Mouse (Mus musculus): ENCODE measurements around the gene Gpsm3. TPM values are rescaled to one million over a fixed set of nuclear protein-coding genes. Genes with fewer than 3 reads are reported as not detected.

Gene Gpsm3
- polyA plus RNA-seq, 1 experiment from 2014 or later = 4.8 TPM

GRCm38 (mm10) chr17:34559895-34560294 lies 29.7 kb upstream of the Gpsm3 start:
- Histone ChIP-seq H3K27me3 (ENCODE audit: control insufficient read depth, insufficient read depth, low read length) (no peaks in the 10 kb centered on the region), H3K9me3 (ENCODE audit: control insufficient read depth, low read length) (no peaks in the 10 kb centered on the region), H3K36me3 (ENCODE audit: control insufficient read depth, insufficient read depth, low read length) (no peaks in the 10 kb centered on the region), H3K4me2 (no peak overlapping the region), H3K4me1 (ENCODE audit: control insufficient read depth, insufficient read depth, low read length) (no peaks in the 10 kb centered on the region), H3K4me3 (ENCODE audit: low read depth, low read length) (no peak overlapping the region), H3K9ac (ENCODE audit: low read length) (no peak overlapping the region), H3K27ac (ENCODE audit: low read depth, low read length) (no peak overlapping the region)
- ATAC-seq (ENCODE audit: low FRiP score) = no peak
- 25% methylated on average over 15 of the region's 15 CpGs for WGBS
- no peak for DNase-seq (ENCODE audit: low spot score, missing footprints)

- Histone ChIP-seq H3K4me1 (ENCODE audit: control insufficient read depth, insufficient read depth, low read length) (no peaks in the 10 kb centered on the region), H3K9me3 (ENCODE audit: control insufficient read depth, low read length) (no peaks in the 10 kb centered on the region), H3K4me3 (ENCODE audit: low read depth, low read length) (no peak overlapping the region), H3K4me2 (no peak overlapping the region), H3K27ac (ENCODE audit: low read depth, low read length) (no peak overlapping the region), H3K36me3 (ENCODE audit: control insufficient read depth, insufficient read depth, low read length) (no peaks in the 10 kb centered on the region), H3K27me3 (ENCODE audit: control insufficient read depth, insufficient read depth, low read length) (no peaks in the 10 kb centered on the region), H3K9ac (ENCODE audit: low read length) (no peak overlapping the region)
- no peak for DNase-seq (ENCODE audit: low spot score, missing footprints)
- 88% methylated on average over 6 of the region's 6 CpGs for WGBS
- no peak for ATAC-seq (ENCODE audit: low FRiP score)
Measured at GRCm38 (mm10) chr17:34560438-34560837, 29.2 kb upstream of the Gpsm3 start.

- H3K27ac ChIP-seq (ENCODE audit: low read depth, low read length) = no peak overlapping the region
Measured at GRCm38 (mm10) chr17:34561200-34561599, 28.4 kb upstream of the Gpsm3 start.

GRCm38 (mm10) chr17:34562595-34562994 lies 27.0 kb upstream of the Gpsm3 start:
- DNase-seq (ENCODE audit: low spot score, missing footprints) (no peak), ATAC-seq (ENCODE audit: low FRiP score) (no peak)
- 76% methylated on average over 3 of the region's 3 CpGs for WGBS
- no peak overlapping the region for H3K9ac ChIP-seq (ENCODE audit: low read length)
- no peak overlapping the region for H3K4me2 ChIP-seq
- no peaks in the 10 kb centered on the region for H3K36me3 ChIP-seq (ENCODE audit: control insufficient read depth, insufficient read depth, low read length)
- H3K27ac ChIP-seq (ENCODE audit: low read depth, low read length) = no peak overlapping the region
- H3K9me3 ChIP-seq (ENCODE audit: control insufficient read depth, low read length) = no peaks in the 10 kb centered on the region
- H3K27me3 ChIP-seq (ENCODE audit: control insufficient read depth, insufficient read depth, low read length) = no peaks in the 10 kb centered on the region
- H3K4me3 ChIP-seq (ENCODE audit: low read depth, low read length) = no peak overlapping the region
- no peaks in the 10 kb centered on the region for H3K4me1 ChIP-seq (ENCODE audit: control insufficient read depth, insufficient read depth, low read length)

More at GRCm38 (mm10) chr17:34561200-34561599, 28.4 kb upstream of the Gpsm3 start:
- WGBS = 46% methylated on average over 8 of the region's 8 CpGs
- Histone ChIP-seq H3K4me3 (ENCODE audit: low read depth, low read length) (no peak overlapping the region), H3K9ac (ENCODE audit: low read length) (no peak overlapping the region), H3K9me3 (ENCODE audit: control insufficient read depth, low read length) (no peaks in the 10 kb centered on the region), H3K4me1 (ENCODE audit: control insufficient read depth, insufficient read depth, low read length) (no peaks in the 10 kb centered on the region), H3K36me3 (ENCODE audit: control insufficient read depth, insufficient read depth, low read length) (no peaks in the 10 kb centered on the region), H3K27me3 (ENCODE audit: control insufficient read depth, insufficient read depth, low read length) (no peaks in the 10 kb centered on the region), H3K4me2 (no peak overlapping the region)
- ATAC-seq (ENCODE audit: low FRiP score) (no peak), DNase-seq (ENCODE audit: low spot score, missing footprints) (no peak)

GRCm38 (mm10) chr17:34563354-34563753 lies 26.3 kb upstream of the Gpsm3 start:
- no peaks in the 10 kb centered on the region for H3K27me3 ChIP-seq (ENCODE audit: control insufficient read depth, insufficient read depth, low read length)
- H3K9me3 ChIP-seq (ENCODE audit: control insufficient read depth, low read length) = no peaks in the 10 kb centered on the region
- WGBS = 76% methylated on average over 11 of the region's 11 CpGs
- no peaks in the 10 kb centered on the region for H3K4me1 ChIP-seq (ENCODE audit: control insufficient read depth, insufficient read depth, low read length)
- ATAC-seq (ENCODE audit: low FRiP score) = no peak
- no peak overlapping the region for H3K4me2 ChIP-seq
- DNase-seq (ENCODE audit: low spot score, missing footprints) = no peak
- no peak overlapping the region for H3K9ac ChIP-seq (ENCODE audit: low read length)
- H3K36me3 ChIP-seq (ENCODE audit: control insufficient read depth, insufficient read depth, low read length) = no peaks in the 10 kb centered on the region
- no peak overlapping the region for H3K4me3 ChIP-seq (ENCODE audit: low read depth, low read length)
- H3K27ac ChIP-seq (ENCODE audit: low read depth, low read length) = no peak overlapping the region

- no peak for ATAC-seq (ENCODE audit: low FRiP score)
- Histone ChIP-seq H3K27me3 (ENCODE audit: control insufficient read depth, insufficient read depth, low read length) (no peaks in the 10 kb centered on the region), H3K36me3 (ENCODE audit: control insufficient read depth, insufficient read depth, low read length) (no peaks in the 10 kb centered on the region), H3K9me3 (ENCODE audit: control insufficient read depth, low read length) (no peaks in the 10 kb centered on the region), H3K4me2 (no peak within 1 kb of the TSS), H3K4me1 (ENCODE audit: control insufficient read depth, insufficient read depth, low read length) (no peaks in the 10 kb centered on the region), H3K9ac (ENCODE audit: low read length) (no peak within 1 kb of the TSS), H3K4me3 (ENCODE audit: low read depth, low read length) (no peak within 1 kb of the TSS), H3K27ac (ENCODE audit: low read depth, low read length) (no peak within 1 kb of the TSS)
- DNase-seq (ENCODE audit: low spot score, missing footprints) = peak; percentile 88
- WGBS = 16% methylated on average over 6 of the region's 6 CpGs
Measured at GRCm38 (mm10) chr17:34564003-34564421, 25.6 kb upstream of the Gpsm3 start, which contains the start of gene Notch4. Gene Notch4, plus strand, starts transcription at chr17:34564268.

- Histone ChIP-seq H3K9me3 (ENCODE audit: control insufficient read depth, low read length) (no peaks in the 10 kb centered on the region), H3K9ac (ENCODE audit: low read length) (no peak overlapping the region), H3K4me1 (ENCODE audit: control insufficient read depth, insufficient read depth, low read length) (no peaks in the 10 kb centered on the region), H3K4me2 (no peak overlapping the region), H3K27ac (ENCODE audit: low read depth, low read length) (no peak overlapping the region), H3K27me3 (ENCODE audit: control insufficient read depth, insufficient read depth, low read length) (no peaks in the 10 kb centered on the region), H3K4me3 (ENCODE audit: low read depth, low read length) (no peak overlapping the region), H3K36me3 (ENCODE audit: control insufficient read depth, insufficient read depth, low read length) (no peaks in the 10 kb centered on the region)
- 48% methylated on average over 3 of the region's 3 CpGs for WGBS
- no peak for DNase-seq (ENCODE audit: low spot score, missing footprints)
- ATAC-seq (ENCODE audit: low FRiP score) = no peak
Measured at GRCm38 (mm10) chr17:34564796-34565195, 24.8 kb upstream of the Gpsm3 start.

GRCm38 (mm10) chr17:34567311-34567710 lies 22.3 kb upstream of the Gpsm3 start:
- no peak for DNase-seq (ENCODE audit: low spot score, missing footprints)
- no peak overlapping the region for H3K27ac ChIP-seq (ENCODE audit: low read depth, low read length)
- H3K4me2 ChIP-seq = no peak overlapping the region
- H3K27me3 ChIP-seq (ENCODE audit: control insufficient read depth, insufficient read depth, low read length) = no peaks in the 10 kb centered on the region
- H3K4me3 ChIP-seq (ENCODE audit: low read depth, low read length) = no peak overlapping the region
- 62% methylated on average over 9 of the region's 9 CpGs for WGBS
- H3K9ac ChIP-seq (ENCODE audit: low read length) = no peak overlapping the region
- H3K9me3 ChIP-seq (ENCODE audit: control insufficient read depth, low read length) = no peaks in the 10 kb centered on the region
- no peaks in the 10 kb centered on the region for H3K4me1 ChIP-seq (ENCODE audit: control insufficient read depth, insufficient read depth, low read length)
- ATAC-seq (ENCODE audit: low FRiP score) = no peak
- H3K36me3 ChIP-seq (ENCODE audit: control insufficient read depth, insufficient read depth, low read length) = no peaks in the 10 kb centered on the region

- no peak overlapping the region for H3K4me2 ChIP-seq
- 81% methylated on average over 13 of the region's 13 CpGs for WGBS
- H3K36me3 ChIP-seq (ENCODE audit: control insufficient read depth, insufficient read depth, low read length) = no peaks in the 10 kb centered on the region
- H3K27me3 ChIP-seq (ENCODE audit: control insufficient read depth, insufficient read depth, low read length) = no peaks in the 10 kb centered on the region
- H3K9me3 ChIP-seq (ENCODE audit: control insufficient read depth, low read length) = no peaks in the 10 kb centered on the region
- no peak overlapping the region for H3K9ac ChIP-seq (ENCODE audit: low read length)
- H3K4me1 ChIP-seq (ENCODE audit: control insufficient read depth, insufficient read depth, low read length) = no peaks in the 10 kb centered on the region
- H3K4me3 ChIP-seq (ENCODE audit: low read depth, low read length) = no peak overlapping the region
- ATAC-seq (ENCODE audit: low FRiP score) = no peak
- no peak for DNase-seq (ENCODE audit: low spot score, missing footprints)
- H3K27ac ChIP-seq (ENCODE audit: low read depth, low read length) = no peak overlapping the region
Measured at GRCm38 (mm10) chr17:34568421-34568820, 21.2 kb upstream of the Gpsm3 start.

- no peak for DNase-seq (ENCODE audit: low spot score, missing footprints)
- H3K4me2 ChIP-seq = no peak overlapping the region
- H3K27ac ChIP-seq (ENCODE audit: low read depth, low read length) = no peak overlapping the region
- H3K9ac ChIP-seq (ENCODE audit: low read length) = no peak overlapping the region
- ATAC-seq (ENCODE audit: low FRiP score) = no peak
- no peaks in the 10 kb centered on the region for H3K27me3 ChIP-seq (ENCODE audit: control insufficient read depth, insufficient read depth, low read length)
- H3K4me1 ChIP-seq (ENCODE audit: control insufficient read depth, insufficient read depth, low read length) = no peaks in the 10 kb centered on the region
- WGBS = 66% methylated on average over 4 of the region's 4 CpGs
- no peaks in the 10 kb centered on the region for H3K9me3 ChIP-seq (ENCODE audit: control insufficient read depth, low read length)
- no peak overlapping the region for H3K4me3 ChIP-seq (ENCODE audit: low read depth, low read length)
- H3K36me3 ChIP-seq (ENCODE audit: control insufficient read depth, insufficient read depth, low read length) = no peaks in the 10 kb centered on the region
Measured at GRCm38 (mm10) chr17:34569919-34570318, 19.7 kb upstream of the Gpsm3 start.
